Comparison of ENCODE assay signal across 27 mouse cellular contexts in genomic region chr1:62648591-62648990, GRCm38 (mm10). TPM values are rescaled to one million over a fixed set of nuclear protein-coding genes. Genes with fewer than 3 reads are reported as not detected.
DNase-seq lines count a peak whose midpoint lies in the region; ATAC-seq and TF ChIP-seq lines count a peak whose summit lies in the region.
"Had no signal": no experiment of that assay in that cellular context is flagged by ENCODE, and none has a peak within 500 bp of the region (broad histone marks: within the 10 kb centered on the region; RNA-seq: fewer than 3 reads in every experiment).

No protein-coding gene starts in this region.

- TF ChIP-seq POLR2A in kidney, adult 2 months (IDR thresholded peaks at IDR 0.05; ENCODE audit: low read depth, low read length), result no peak

- peaks cover 16% of the 10 kb centered on the region for H3K4me1 ChIP-seq in heart, embryonic 10.5 days
- no peaks in the 10 kb centered on the region; the same call in 1 of the 2 replicates for H3K4me1 ChIP-seq in kidney, postnatal 0 days (replicated peaks; ENCODE audit: insufficient read depth, low read length)
- H3K4me1 ChIP-seq in kidney, adult 2 months (ENCODE audit: control insufficient read depth, insufficient read depth, low read length), result no peaks in the 10 kb centered on the region
- peaks cover 27% of the 10 kb centered on the region for H3K4me1 ChIP-seq in embryonic facial prominence, embryonic 10.5 days
- H3K4me1 ChIP-seq in limb, embryonic 11.5 days (ENCODE audit: control insufficient read depth, insufficient read depth, low read length), result peaks cover 26% of the 10 kb centered on the region
- H3K4me1 ChIP-seq: lung, embryonic 15.5 days; megakaryocyte, embryonic 14.5 days had no signal

- no peak for ATAC-seq in kidney, postnatal 0 days (replicated peaks; ENCODE audit: low FRiP score, low read depth)
- peak; percentile 19; the same call in 1 of the 2 replicates for ATAC-seq in limb, embryonic 11.5 days (ENCODE audit: insufficient number of reproducible peaks, low FRiP score, low TSS enrichment, low read depth)
- ATAC-seq: activated CD4-positive, CD25-positive, alpha-beta regulatory T cell, adult 4 months had no signal

- no peaks in the 10 kb centered on the region for H3K36me3 ChIP-seq in heart, embryonic 10.5 days
- no peaks in the 10 kb centered on the region for H3K36me3 ChIP-seq in kidney, postnatal 0 days (ENCODE audit: insufficient read depth, low read length)
- no peaks in the 10 kb centered on the region for H3K36me3 ChIP-seq in kidney, adult 2 months (ENCODE audit: control insufficient read depth, insufficient read depth, low read length)
- no peaks in the 10 kb centered on the region for H3K36me3 ChIP-seq in embryonic facial prominence, embryonic 10.5 days (replicated peaks)
- H3K36me3 ChIP-seq in limb, embryonic 11.5 days (ENCODE audit: control insufficient read depth, insufficient read depth, low read length), result no peaks in the 10 kb centered on the region
- H3K36me3 ChIP-seq: heart, embryonic 12.5 days; hindbrain, embryonic 13.5 days; lung, embryonic 15.5 days had no signal

- H3K27ac ChIP-seq in heart, embryonic 10.5 days, result peak overlapping the region; percentile 62; the same call in 1 of the 2 replicates
- no peak overlapping the region for H3K27ac ChIP-seq in kidney, postnatal 0 days
- H3K27ac ChIP-seq in kidney, adult 2 months (ENCODE audit: insufficient read depth, low read depth, low read length), result no peak overlapping the region
- peak overlapping the region; percentile 61 for H3K27ac ChIP-seq in embryonic facial prominence, embryonic 10.5 days (replicated peaks)
- H3K27ac ChIP-seq in limb, embryonic 11.5 days (replicated peaks; ENCODE audit: low read depth, low read length), result peak overlapping the region; percentile 22; the same call in 1 of the 2 replicates
- H3K27ac ChIP-seq: hindbrain, embryonic 13.5 days; layer of hippocampus, adult 2 months; liver, embryonic 14.5 days; lung, embryonic 15.5 days had no signal

- TF ChIP-seq CTCF in kidney, postnatal 0 days (IDR thresholded peaks at IDR 0.05; ENCODE audit: low read depth), result no peak
- no peak for TF ChIP-seq CTCF in kidney, adult 2 months (conservative IDR thresholded peaks at IDR 0.05; ENCODE audit: insufficient read depth, insufficient read length, low read depth, low read length)

- no peak for DNase-seq in heart, embryonic 10.5 days (ENCODE audit: low spot score)
- DNase-seq in heart, postnatal 36 days, result no peak
- peak; percentile 37 for DNase-seq in kidney, postnatal 0 days (ENCODE audit: low spot score)
- DNase-seq in kidney, adult 2 months, result no peak
- DNase-seq in embryonic facial prominence, embryonic 10.5 days (ENCODE audit: low spot score), result peak; percentile 30
- DNase-seq in limb, embryonic 11.5 days (ENCODE audit: low spot score), result no peak
- no peak for DNase-seq in liver
- no peak for DNase-seq in thymus, postnatal 14 days
- DNase-seq: adrenal gland, postnatal 10 days; cerebellum, adult 18-20 months; cerebellum, postnatal 14 days; gastrocnemius, postnatal 10 days; heart, adult 11 months; heart, postnatal 10 days; kidney, postnatal 10 days; layer of hippocampus, postnatal 36 days; lung, postnatal 36 days; right cerebral cortex, adult 18-20 months; right cerebral cortex, postnatal 4 days; thymus, postnatal 25 days had no signal

- H3K4me2 ChIP-seq in kidney, postnatal 0 days (ENCODE audit: low read length), result no peak overlapping the region
- no peak overlapping the region; the same call in 1 of the 2 replicates for H3K4me2 ChIP-seq in limb, embryonic 11.5 days (ENCODE audit: low read depth, severe bottlenecking)
- H3K4me2 ChIP-seq: hindbrain, embryonic 13.5 days; lung, embryonic 15.5 days had no signal

- H3K9me3 ChIP-seq in heart, embryonic 10.5 days, result no peaks in the 10 kb centered on the region
- H3K9me3 ChIP-seq in kidney, postnatal 0 days (replicated peaks; ENCODE audit: low read length), result no peaks in the 10 kb centered on the region
- H3K9me3 ChIP-seq in embryonic facial prominence, embryonic 10.5 days, result no peaks in the 10 kb centered on the region
- H3K9me3 ChIP-seq in limb, embryonic 11.5 days (ENCODE audit: control insufficient read depth, low read length), result no peaks in the 10 kb centered on the region
- H3K9me3 ChIP-seq: heart, embryonic 12.5 days; hindbrain, embryonic 13.5 days; lung, embryonic 15.5 days; megakaryocyte, embryonic 14.5 days had no signal

- intact Hi-C loops in heart, postnatal 36 days (cut with DNase I), result no loop called here

- no peak overlapping the region for H3K9ac ChIP-seq in kidney, postnatal 0 days (ENCODE audit: low read depth, low read length)
- H3K9ac ChIP-seq in limb, embryonic 11.5 days (ENCODE audit: low read length), result no peak overlapping the region
- H3K9ac ChIP-seq: heart, embryonic 12.5 days; hindbrain, embryonic 13.5 days; liver, embryonic 14.5 days; lung, embryonic 15.5 days had no signal

- 22% methylated on average over 5 of the region's 5 CpGs for WGBS in heart, embryonic 10.5 days
- WGBS in kidney, postnatal 0 days, result 38% methylated on average over 5 of the region's 5 CpGs
- WGBS in kidney, adult 2 months, result 75% methylated on average over 5 of the region's 5 CpGs
- 19% methylated on average over 5 of the region's 5 CpGs for WGBS in embryonic facial prominence, embryonic 10.5 days
- 5% methylated on average over 5 of the region's 5 CpGs for WGBS in limb, embryonic 11.5 days

- H3K4me3 ChIP-seq in heart, embryonic 10.5 days, result no peak overlapping the region
- no peak overlapping the region for H3K4me3 ChIP-seq in kidney, postnatal 0 days (replicated peaks; ENCODE audit: low read depth, low read length)
- no peak overlapping the region for H3K4me3 ChIP-seq in kidney, adult 2 months (ENCODE audit: insufficient read depth, low read depth, low read length)
- H3K4me3 ChIP-seq in embryonic facial prominence, embryonic 10.5 days, result peak overlapping the region; percentile 21; the same call in 1 of the 2 replicates
- no peak overlapping the region for H3K4me3 ChIP-seq in limb, embryonic 11.5 days (ENCODE audit: low read depth, low read length)
- H3K4me3 ChIP-seq: heart, embryonic 12.5 days; hindbrain, embryonic 13.5 days; layer of hippocampus, adult 2 months; lung, embryonic 15.5 days; megakaryocyte, embryonic 14.5 days had no signal

- H3K27me3 ChIP-seq in heart, embryonic 10.5 days (ENCODE audit: insufficient read depth, poor library complexity, severe bottlenecking), result no peaks in the 10 kb centered on the region
- H3K27me3 ChIP-seq in kidney, postnatal 0 days (ENCODE audit: insufficient read depth, low read length), result no peaks in the 10 kb centered on the region
- H3K27me3 ChIP-seq in kidney, adult 2 months (replicated peaks; ENCODE audit: control insufficient read depth, insufficient read depth, low read length), result no peaks in the 10 kb centered on the region; the same call in 1 of the 2 replicates
- H3K27me3 ChIP-seq in embryonic facial prominence, embryonic 10.5 days (replicated peaks; ENCODE audit: low read depth, poor library complexity, severe bottlenecking), result no peaks in the 10 kb centered on the region
- H3K27me3 ChIP-seq in limb, embryonic 11.5 days (ENCODE audit: control insufficient read depth, insufficient read depth, low read length), result no peaks in the 10 kb centered on the region
- H3K27me3 ChIP-seq: heart, embryonic 12.5 days; hindbrain, embryonic 13.5 days; lung, embryonic 15.5 days; megakaryocyte, embryonic 14.5 days had no signal

RNA-seq across cellular contexts. Expression of gene Nrp2, which starts 54.5 kb away (rescaled TPM):
- polyA plus RNA-seq in heart, embryonic 10.5 days (2016; fragmentation: Nextera tagmentation; extraction: Ambion mirVana), result 7.0 and 18.0 TPM in 2 replicates
- 10 to 100 TPM; 25.3 to 28.3 TPM for total RNA-seq in heart, postnatal 36 days (2021)
- 5.4 and 5.6 TPM in 2 replicates for polyA plus RNA-seq in kidney, postnatal 0 days (2015; fragmentation: Nextera tagmentation; extraction: Ambion mirVana)
- polyA plus RNA-seq in kidney, adult 2 months (2012; rRNA removed), result 16.2 and 17.1 TPM in 2 replicates
- 20.5 and 21.4 TPM in 2 replicates for polyA plus RNA-seq in embryonic facial prominence, embryonic 10.5 days (2016; fragmentation: Nextera tagmentation; extraction: Ambion mirVana)
- 58.9 and 65.0 TPM in 2 replicates for polyA plus RNA-seq in limb, embryonic 11.5 days (2014; fragmentation: Nextera tagmentation; extraction: Ambion mirVana)

Comparison
In these comparisons a context has a peak if more than half of its experiments do, and no peak if none do; other contexts are left out.
1. DNase-seq: peak in kidney, postnatal 0 days (single experiment) and embryonic facial prominence, embryonic 10.5 days (single experiment); none in heart, embryonic 10.5 days (single experiment), heart, postnatal 36 days (0 of 2), kidney, adult 2 months (single experiment), limb, embryonic 11.5 days (single experiment), liver (single experiment) and thymus, postnatal 14 days (single experiment).
2. H3K27ac ChIP-seq: peak in heart, embryonic 10.5 days (single experiment), embryonic facial prominence, embryonic 10.5 days (single experiment) and limb, embryonic 11.5 days (single experiment); none in kidney, postnatal 0 days (single experiment) and kidney, adult 2 months (single experiment).